Mouse (Mus musculus): ENCODE results near the gene S100a10. TPM values are rescaled to one million over a fixed set of nuclear protein-coding genes. Genes with fewer than 3 reads are reported as not detected.
A peak's percentile ranks its signal among the peaks of the same experiment; 100 is the strongest.
"Not testable (repeated sequence)": the region's sequence is repeated elsewhere in the genome, so short reads cannot be mapped to it uniquely, and the experiment has no call there.

Gene S100a10
- total RNA-seq (2021): 100 to 1,000 TPM; 131 to 166 TPM
- long read RNA-seq, experiment 1, transcript S100a10-201 (3 exons, 685 nt): major isoform, 32 of 35 reads
- long read RNA-seq, experiment 1, partial matches to known transcripts: 2 of 35 reads
- long read RNA-seq, experiment 1, other reads (novel, unspliced or antisense): 0 of 35 reads
- long read RNA-seq, experiment 2, transcript S100a10-201 (3 exons, 685 nt): major isoform, 25 of 25 reads
- long read RNA-seq, experiment 2, partial matches to known transcripts: 0 of 25 reads
- long read RNA-seq, experiment 2, other reads (novel, unspliced or antisense): 0 of 25 reads

GRCm38 (mm10) chr3:93554981-93555877 is at the start of gene S100a10:
S100a10 (plus strand) TSS chr3:93555080.
- DNase-seq: peak; percentile 68

GRCm38 (mm10) chr3:93505960-93506863 is 48.7 kb upstream of the S100a10 start:
- DNase-seq: no peak

GRCm38 (mm10) chr3:93506881-93507325 is 48.0 kb upstream of the S100a10 start:
- DNase-seq: no peak

- DNase-seq: no peak
These were observed 45.6 kb upstream of the S100a10 start for GRCm38 (mm10) chr3:93509301-93509700.

- DNase-seq: no peak
These were observed 43.8 kb upstream of the S100a10 start for GRCm38 (mm10) chr3:93511036-93511435.

GRCm38 (mm10) chr3:93511801-93512200 is 43.1 kb upstream of the S100a10 start:
- DNase-seq: no peak

GRCm38 (mm10) chr3:93512386-93513101 is 42.3 kb upstream of the S100a10 start:
- DNase-seq: no peak

- DNase-seq: no peak
These were observed 40.3 kb upstream of the S100a10 start for GRCm38 (mm10) chr3:93514628-93515027.

- DNase-seq: no peak
These were observed 37.5 kb upstream of the S100a10 start for GRCm38 (mm10) chr3:93517343-93517742.

GRCm38 (mm10) chr3:93519856-93520329 is 35.0 kb upstream of the S100a10 start:
- DNase-seq: no peak

GRCm38 (mm10) chr3:93520330-93521193 is 34.3 kb upstream of the S100a10 start, which contains the start of gene S100a11:
S100a11 (plus strand) TSS chr3:93520488.
- peak; percentile 60 for DNase-seq

GRCm38 (mm10) chr3:93521462-93522057 is 33.3 kb upstream of the S100a10 start:
- DNase-seq: no peak

GRCm38 (mm10) chr3:93522611-93523010 is 32.3 kb upstream of the S100a10 start:
- peak; percentile 66 for DNase-seq

GRCm38 (mm10) chr3:93527300-93527699 is 27.6 kb upstream of the S100a10 start:
- DNase-seq: no peak

GRCm38 (mm10) chr3:93528807-93529206 is 26.1 kb upstream of the S100a10 start:
- DNase-seq: no peak

- peak; percentile 67 for DNase-seq
These were observed 17.8 kb upstream of the S100a10 start for GRCm38 (mm10) chr3:93537068-93537576.

- DNase-seq: no peak
These were observed 16.4 kb upstream of the S100a10 start for GRCm38 (mm10) chr3:93538486-93538885.

- no peak for DNase-seq
These were observed 13.4 kb upstream of the S100a10 start for GRCm38 (mm10) chr3:93541501-93541900.

- not testable (repeated sequence) for DNase-seq
These were observed 10.7 kb upstream of the S100a10 start for GRCm38 (mm10) chr3:93544170-93544569.

Measured in gastrocnemius, postnatal 10 days (tissue).